Mouse (Mus musculus) bone marrow, adult 2 months (tissue): ENCODE results near the gene Timp4.

ENCODE experiments used
- CTCF ChIP-seq: fragments of 200-500 bp; IDR thresholded peaks from 2 replicates; pipeline ENCODE4 v1.5.1; 2011; ENCODE audit warnings: low read length, control low read depth; ENCODE audit not compliant: control insufficient read depth, insufficient read depth
- POLR2A ChIP-seq: fragments of 200-500 bp; IDR thresholded peaks from 2 replicates; pipeline ENCODE4 v1.6.1; 2011; ENCODE audit warnings: low read depth, mild to moderate bottlenecking, control low read depth, low read length, borderline replicate concordance; ENCODE audit not compliant: control insufficient read depth

DNA sequence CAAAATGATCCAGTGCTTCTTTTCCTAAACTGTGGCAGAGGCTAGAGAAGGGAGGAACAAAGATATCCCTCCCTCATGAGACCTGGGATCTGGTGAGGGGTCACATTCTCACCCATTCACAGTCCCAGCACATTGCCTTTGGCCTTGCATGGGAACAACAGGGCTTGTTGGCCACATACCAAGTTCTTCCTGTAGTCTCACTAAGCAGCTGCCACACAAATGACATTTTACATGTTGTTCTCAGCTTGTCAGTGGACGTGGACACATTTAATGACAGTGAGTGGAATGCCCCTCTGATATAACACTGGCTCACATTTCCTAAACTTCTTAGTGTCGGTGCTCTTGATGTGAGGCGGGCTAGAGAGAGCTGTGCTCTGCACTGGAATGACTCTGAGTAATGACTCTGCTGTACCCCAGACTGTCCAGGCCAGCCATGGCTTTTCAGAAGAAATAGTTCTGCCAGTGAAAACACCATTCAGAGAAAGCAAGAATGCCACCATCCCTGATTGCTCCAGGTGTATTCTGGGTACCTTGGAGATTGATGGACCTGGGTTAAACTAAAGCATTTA, 10.8 kb downstream of the Timp4 start:
- TF ChIP-seq POLR2A (no peak), CTCF (no peak)
